Mouse (Mus musculus) testis, adult 2 months (tissue): ENCODE data around the gene Ccdc124.

Source experiments
- CTCF ChIP-seq: fragments of 200-500 bp; IDR thresholded peaks from 2 replicates; pipeline ENCODE4 v1.5.1; 2012; ENCODE audit warnings: low read depth, mild to moderate bottlenecking, inconsistent platforms, low read length, moderate library complexity; ENCODE audit not compliant: control insufficient read depth, insufficient read depth, insufficient replicate concordance
- POLR2A ChIP-seq: fragments of 200-500 bp; IDR thresholded peaks from 2 replicates; pipeline ENCODE4 v1.6.1; 2012; ENCODE audit warnings: low read depth, mild to moderate bottlenecking, inconsistent platforms, low read length, moderate library complexity; ENCODE audit not compliant: control insufficient read depth

DNA sequence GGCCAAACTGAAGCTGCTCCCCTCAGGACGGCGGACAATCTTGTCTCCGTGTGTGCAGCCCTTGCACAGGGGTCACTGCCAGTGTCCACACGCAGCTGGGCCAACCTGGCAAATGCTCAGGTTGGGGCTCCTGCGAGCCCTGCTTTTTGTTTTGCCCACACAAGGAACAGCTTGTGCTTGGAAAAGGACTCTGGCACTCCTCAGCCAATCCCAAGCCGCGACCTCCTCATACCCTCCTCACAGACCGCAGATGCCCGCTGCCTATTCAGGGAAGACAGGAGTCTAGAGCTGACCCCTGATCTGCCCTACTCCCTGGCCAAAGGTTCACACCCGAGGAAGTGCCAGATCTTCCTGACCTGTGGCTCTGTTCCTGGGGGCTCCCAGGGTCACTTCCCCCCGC is 41.4 kb downstream of the Ccdc124 start:
- TF ChIP-seq CTCF: no peak
- no peak for TF ChIP-seq POLR2A
